Mouse (Mus musculus): Measurements from ENCODE around the gene Gm3159. TPM values are rescaled to one million over a fixed set of nuclear protein-coding genes. Genes with fewer than 3 reads are reported as not detected.

Gm3159 gene
- polyA plus RNA-seq (2017; shearing (Covaris generic)): not detected

GRCm38 (mm10) chr14:4397226-4397625 lies at the start of gene Gm3159:
TSS of gene Gm3159 (plus strand) at chr14:4397526.

GRCm38 (mm10) chr14:4414965-4415835 lies 17.9 kb downstream of the Gm3159 start, which contains the start of gene Gm3164:
TSS of gene Gm3164 (plus strand) at chr14:4415448.

GRCm38 (mm10) chr14:4430692-4431091 lies 33.4 kb downstream of the Gm3159 start, which contains the start of gene Gm3173:
TSS of gene Gm3173 (plus strand) at chr14:4430992.

Other genes with a start within 250 kb of the Gm3159 start
- gene Gm3127, start 232.5 kb upstream of the Gm3159 start, polyA plus RNA-seq (2017; shearing (Covaris generic)): not detected
- 3.0 TPM for gene Gm2974, start 214.9 kb upstream of the Gm3159 start, polyA plus RNA-seq (2017; shearing (Covaris generic))
- not detected for gene Gm3138, start 147.9 kb upstream of the Gm3159 start, polyA plus RNA-seq (2017; shearing (Covaris generic))
- not detected for gene Gm3149, start 80.2 kb upstream of the Gm3159 start, polyA plus RNA-seq (2017; shearing (Covaris generic))
- 3.4 TPM for gene 2610042L04Rik, start 62.8 kb upstream of the Gm3159 start, polyA plus RNA-seq (2017; shearing (Covaris generic))
- gene Gm3164, start 17.9 kb downstream of the Gm3159 start, polyA plus RNA-seq (2017; shearing (Covaris generic)): 3.0 TPM
- gene Gm3173, start 33.5 kb downstream of the Gm3159 start, polyA plus RNA-seq (2017; shearing (Covaris generic)): 1.8 TPM
- gene Gm3182, start 84.2 kb downstream of the Gm3159 start, polyA plus RNA-seq (2017; shearing (Covaris generic)): not detected
- gene Gm3047, start 157.9 kb downstream of the Gm3159 start, polyA plus RNA-seq (2017; shearing (Covaris generic)): not detected
- not detected for gene Gm8159, start 234.8 kb downstream of the Gm3159 start, polyA plus RNA-seq (2017; shearing (Covaris generic))

All from activated CD4-positive, CD25-positive, alpha-beta regulatory T cell, adult 9 weeks (primary cell).